Comparison of ENCODE assay signal across 32 mouse cellular contexts in the genomic region with DNA sequence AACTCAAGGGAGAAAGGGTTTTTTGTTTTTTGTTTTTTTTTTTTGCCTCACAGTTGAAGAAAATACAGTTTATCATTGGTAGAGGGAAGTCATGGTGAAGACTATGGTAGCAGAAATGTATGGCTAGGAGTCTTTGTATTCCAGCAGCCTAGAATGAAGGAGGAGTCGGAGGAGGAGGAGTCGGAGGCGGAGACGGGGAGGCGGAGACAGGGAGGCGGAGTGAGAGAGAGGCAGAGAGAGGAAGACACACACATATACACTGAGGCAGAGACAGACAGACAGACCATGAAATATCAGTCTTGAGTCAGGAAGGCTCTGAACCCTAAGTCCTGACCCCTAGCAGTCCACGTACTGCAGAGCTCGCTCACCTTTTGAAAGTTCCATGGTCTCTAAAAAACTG.
DNase-seq lines count a peak whose midpoint lies in the region; ATAC-seq and TF ChIP-seq lines count a peak whose summit lies in the region.
"Had no signal": no experiment of that assay in that cellular context is flagged by ENCODE, and none has a peak within 500 bp of the region (broad histone marks: within the 10 kb centered on the region; RNA-seq: fewer than 3 reads in every experiment).

No protein-coding gene starts in this region.

- TF ChIP-seq POLR2A in MEL (IDR thresholded peaks at IDR 0.05; ENCODE audit: control insufficient read depth in 1 of 2, insufficient read depth in 1 of 2, low read depth in 1 of 2, low read length in 2 of 2, poor library complexity in 1 of 2): no peak

- H3K9ac ChIP-seq in liver, embryonic 11.5 days (ENCODE audit: low read depth, low read length): no peak overlapping the region
- no peak overlapping the region for H3K9ac ChIP-seq in MEL (ENCODE audit: control insufficient read depth, low read depth, low read length, poor library complexity, severe bottlenecking)
- no peak overlapping the region for H3K9ac ChIP-seq in intestine, embryonic 15.5 days
- H3K9ac ChIP-seq: embryonic facial prominence, embryonic 15.5 days; forebrain, embryonic 13.5 days; heart, embryonic 13.5 days; hindbrain, embryonic 15.5 days; limb, embryonic 12.5 days; liver, embryonic 12.5 days; liver, postnatal 0 days; stomach, embryonic 15.5 days had no signal

- H3K4me3 ChIP-seq in liver, embryonic 11.5 days (ENCODE audit: low read depth, low read length): no peak overlapping the region
- no peak overlapping the region for H3K4me3 ChIP-seq in MEL (ENCODE audit: control insufficient read depth in 1 of 2, insufficient read depth in 1 of 2, low read depth in 2 of 2, low read length in 2 of 2)
- H3K4me3 ChIP-seq in intestine, embryonic 15.5 days (replicated peaks): no peak overlapping the region
- H3K4me3 ChIP-seq: embryonic facial prominence, embryonic 15.5 days; forebrain, embryonic 13.5 days; heart, embryonic 13.5 days; hindbrain, embryonic 10.5 days; hindbrain, embryonic 15.5 days; left cerebral cortex, adult 2 months; limb, embryonic 12.5 days; liver, embryonic 12.5 days; stomach, embryonic 15.5 days had no signal

- H3K79me2 ChIP-seq in MEL (ENCODE audit: control insufficient read depth, insufficient read depth, low read length, poor library complexity): no peaks in the 10 kb centered on the region

- DNase-seq in liver (peak; percentile 24), MEL (ENCODE audit: low read depth, low spot score) (peak; percentile 9)
- DNase-seq in liver, embryonic 11.5 days (ENCODE audit: low spot score): no peak
- DNase-seq in embryo, embryonic 10.5 days (ENCODE audit: low spot score): no peak
- no peak for DNase-seq in heart, postnatal 36 days
- DNase-seq in embryo, embryonic 10 days (ENCODE audit: low spot score): no peak
- DNase-seq: adrenal gland, adult 8-10 months; B cell, adult 2 months; cerebellum, adult 11 months; cerebellum, adult 9-10 months; cerebellum, postnatal 36 days; gastrocnemius, postnatal 10 days; heart, postnatal 10 days; kidney, adult 9 months; liver, postnatal 0 days; lung, postnatal 10 days; right cerebral cortex, postnatal 25 days; thymus, adult 18-20 months; thymus, postnatal 25 days had no signal

- no peaks in the 10 kb centered on the region for H3K9me3 ChIP-seq in liver, embryonic 11.5 days (ENCODE audit: control insufficient read depth, low read length)
- H3K9me3 ChIP-seq in MEL (replicated peaks; ENCODE audit: insufficient read depth, low read length): no peaks in the 10 kb centered on the region
- H3K9me3 ChIP-seq in intestine, embryonic 15.5 days: no peaks in the 10 kb centered on the region
- H3K9me3 ChIP-seq: embryonic facial prominence, embryonic 15.5 days; forebrain, embryonic 13.5 days; hindbrain, embryonic 15.5 days; liver, embryonic 12.5 days; stomach, embryonic 15.5 days had no signal

- no peak overlapping the region for H3K4me2 ChIP-seq in liver, embryonic 11.5 days
- H3K4me2 ChIP-seq in intestine, embryonic 15.5 days (replicated peaks): no peak overlapping the region
- H3K4me2 ChIP-seq: embryonic facial prominence, embryonic 15.5 days; forebrain, embryonic 13.5 days; heart, embryonic 13.5 days; hindbrain, embryonic 15.5 days; limb, embryonic 12.5 days; liver, embryonic 12.5 days; stomach, embryonic 15.5 days had no signal

- intact Hi-C loops in heart, postnatal 36 days (cut with DNase I): no loop called here

- no peak overlapping the region for H3K27ac ChIP-seq in liver, embryonic 11.5 days (ENCODE audit: low read depth, low read length)
- no peak overlapping the region for H3K27ac ChIP-seq in MEL (ENCODE audit: control insufficient read depth, low read depth, low read length)
- H3K27ac ChIP-seq in intestine, embryonic 15.5 days: no peak overlapping the region
- H3K27ac ChIP-seq: embryonic facial prominence, embryonic 15.5 days; forebrain, embryonic 13.5 days; heart, embryonic 13.5 days; hindbrain, embryonic 10.5 days; hindbrain, embryonic 15.5 days; left cerebral cortex, adult 2 months; limb, embryonic 12.5 days; liver, embryonic 12.5 days; macrophage; stomach, embryonic 15.5 days had no signal

- TF ChIP-seq EP300 in MEL (IDR thresholded peaks at IDR 0.05; ENCODE audit: low read depth in 1 of 2, low read length in 2 of 2): no peak

- H3K36me3 ChIP-seq in liver, embryonic 11.5 days (ENCODE audit: control insufficient read depth, insufficient read depth, low read length): no peaks in the 10 kb centered on the region
- H3K36me3 ChIP-seq in MEL (ENCODE audit: control insufficient read depth in 1 of 2, insufficient read depth in 2 of 2, low read length in 2 of 2): no peaks in the 10 kb centered on the region
- no peaks in the 10 kb centered on the region for H3K36me3 ChIP-seq in intestine, embryonic 15.5 days
- H3K36me3 ChIP-seq: embryonic facial prominence, embryonic 15.5 days; heart, embryonic 13.5 days; hindbrain, embryonic 10.5 days; hindbrain, embryonic 15.5 days; limb, embryonic 12.5 days; liver, embryonic 12.5 days; stomach, embryonic 15.5 days had no signal

- peaks cover 2% of the 10 kb centered on the region; the same call in 1 of the 2 replicates for H3K4me1 ChIP-seq in liver, embryonic 11.5 days (replicated peaks; ENCODE audit: control insufficient read depth, insufficient read depth, low read length)
- H3K4me1 ChIP-seq in MEL (ENCODE audit: control insufficient read depth in 1 of 2, insufficient read depth in 2 of 2, low read length in 2 of 2): no peaks in the 10 kb centered on the region
- H3K4me1 ChIP-seq in intestine, embryonic 15.5 days (replicated peaks): no peaks in the 10 kb centered on the region
- H3K4me1 ChIP-seq: embryonic facial prominence, embryonic 15.5 days; forebrain, embryonic 13.5 days; heart, embryonic 13.5 days; hindbrain, embryonic 15.5 days; limb, embryonic 12.5 days; stomach, embryonic 15.5 days had no signal

- no peak for ATAC-seq in liver, embryonic 11.5 days (replicated peaks; ENCODE audit: low FRiP score)
- peak; percentile 34; the same call in 1 of the 2 replicates for ATAC-seq in intestine, embryonic 15.5 days
- ATAC-seq: forebrain, embryonic 13.5 days; inflammation-experienced regulatory T-cells, adult 6 months; liver, embryonic 12.5 days; liver, postnatal 0 days; midbrain, embryonic 16.5 days had no signal

- WGBS in liver, embryonic 11.5 days: 79% methylated on average over 8 of the region's 8 CpGs
- 92% methylated on average over 8 of the region's 8 CpGs for WGBS in intestine, embryonic 15.5 days

- no peak for TF ChIP-seq CTCF in MEL (IDR thresholded peaks at IDR 0.05 in 2 of 3, conservative IDR thresholded peaks at IDR 0.05 in 1 of 3; ENCODE audit: control insufficient read depth in 1 of 3, insufficient read depth in 1 of 3, low read depth in 2 of 3, low read length in 3 of 3, poor library complexity in 1 of 3, severe bottlenecking in 1 of 3)

- no peaks in the 10 kb centered on the region for H3K27me3 ChIP-seq in liver, embryonic 11.5 days (replicated peaks; ENCODE audit: control insufficient read depth, insufficient read depth, low read length)
- no peaks in the 10 kb centered on the region for H3K27me3 ChIP-seq in MEL (ENCODE audit: control insufficient read depth in 1 of 2, insufficient read depth in 2 of 2, low read length in 2 of 2)
- no peaks in the 10 kb centered on the region for H3K27me3 ChIP-seq in intestine, embryonic 15.5 days (replicated peaks)
- H3K27me3 ChIP-seq: embryonic facial prominence, embryonic 15.5 days; forebrain, embryonic 13.5 days; heart, embryonic 13.5 days; hindbrain, embryonic 15.5 days; limb, embryonic 12.5 days; liver, embryonic 12.5 days; stomach, embryonic 15.5 days had no signal

- no peak for TF ChIP-seq RAD21 in MEL (IDR thresholded peaks at IDR 0.05; ENCODE audit: low read depth, low read length)

TF ChIP-seq in MEL, 35 proteins besides CTCF, POLR2A, EP300 and RAD21:
- TF ChIP-seq NRF1 (IDR thresholded peaks at IDR 0.05; ENCODE audit: insufficient read depth, low read depth, low read length, poor library complexity, severe bottlenecking) (no peak), MAFK (IDR thresholded peaks at IDR 0.05; ENCODE audit: borderline replicate concordance, low read depth, low read length) (no peak), ZMIZ1 (IDR thresholded peaks at IDR 0.05; ENCODE audit: low read depth, low read length) (no peak), TAL1 (IDR thresholded peaks at IDR 0.05; ENCODE audit: low read length) (no peak), CHD1 (IDR thresholded peaks at IDR 0.05; ENCODE audit: low read depth, low read length) (no peak), TCF12 (IDR thresholded peaks at IDR 0.05; ENCODE audit: low read depth, low read length) (no peak), UBTF (IDR thresholded peaks at IDR 0.05; ENCODE audit: borderline replicate concordance, insufficient read depth, low read depth, low read length) (no peak)

Comparison
In these comparisons a context has a peak if more than half of its experiments do, and no peak if none do; other contexts are left out.
1. DNase-seq: peak in liver (single experiment) and MEL (single experiment); none in liver, embryonic 11.5 days (single experiment), embryo, embryonic 10.5 days (single experiment), heart, postnatal 36 days (0 of 2) and embryo, embryonic 10 days (single experiment).